Mouse (Mus musculus) ES-Bruce4 (cell line): ENCODE results near the gene Kcnip3.

ENCODE experiments used
- CTCF ChIP-seq: IDR thresholded peaks from one replicate; pipeline ENCODE4 v1.8.1; 2011; ENCODE audit warnings: low read depth, low read length
- EP300 ChIP-seq: IDR thresholded peaks from 2 replicates; pipeline ENCODE4 v1.6.1; 2011; ENCODE audit warnings: low read depth, low read length; ENCODE audit not compliant: insufficient read depth
- POLR2A ChIP-seq: IDR thresholded peaks from one replicate; pipeline ENCODE4 v1.8.1; 2011; ENCODE audit warnings: low read length; ENCODE audit not compliant: insufficient read depth

DNA sequence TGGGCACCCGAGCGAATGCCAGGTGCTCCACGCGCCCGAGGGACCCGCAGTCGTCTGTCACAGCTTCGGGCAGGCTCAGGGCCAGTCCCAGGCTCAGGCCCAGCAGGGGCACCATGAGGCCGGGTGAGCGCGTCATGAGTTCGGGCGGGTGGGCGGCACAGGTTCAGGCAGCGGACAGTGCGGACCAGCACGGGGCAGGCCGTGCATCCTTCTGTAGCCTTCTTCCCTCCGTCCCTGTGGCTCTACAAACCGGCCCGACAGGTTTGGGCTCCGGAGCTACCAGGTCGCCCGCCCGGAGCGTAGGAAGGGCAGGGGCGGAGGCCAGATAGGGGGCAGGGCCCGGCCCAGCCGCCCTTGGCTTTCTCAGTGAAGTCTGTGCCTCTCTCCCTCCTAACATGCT is 19.3 kb upstream of the Kcnip3 start, which contains the start of gene Prom2:
- TF ChIP-seq CTCF, result no peak
- no peak for TF ChIP-seq EP300
- no peak for TF ChIP-seq POLR2A
